In the genomic region with DNA sequence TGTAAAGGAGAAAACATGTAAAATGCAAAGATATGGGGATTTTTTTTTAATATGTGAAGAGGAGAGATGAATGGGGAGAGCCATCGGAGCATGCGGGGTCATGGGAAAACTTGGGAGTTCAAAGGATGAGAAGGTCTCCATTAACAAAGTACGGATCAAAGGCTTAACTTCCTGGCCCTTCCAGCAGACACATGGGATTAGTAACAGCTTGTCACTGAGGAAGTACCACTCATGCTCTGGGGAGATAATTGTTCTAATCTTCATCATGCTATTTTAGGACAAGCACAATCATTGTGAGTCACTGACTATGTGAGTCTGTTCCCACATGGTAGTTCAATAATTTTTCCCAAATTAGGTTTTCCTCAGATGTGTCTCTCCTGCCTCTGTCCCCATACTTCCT, we compare ENCODE assay signal across 21 mouse cellular contexts.
A peak's percentile ranks its signal among the peaks of the same experiment; 100 is the strongest.
DNase-seq lines count a peak whose midpoint lies in the region; TF ChIP-seq lines count a peak whose summit lies in the region.
"Had no signal": no experiment of that assay in that cellular context is flagged by ENCODE, and none has a peak within 500 bp of the region (broad histone marks: within the 10 kb centered on the region; RNA-seq: fewer than 3 reads in every experiment).

No protein-coding gene starts in this region.

- no peak overlapping the region for H3K27ac ChIP-seq in gastrocnemius, adult 2 months
- H3K27ac ChIP-seq: embryonic facial prominence, embryonic 13.5 days; forebrain, embryonic 13.5 days; heart, embryonic 10.5 days; hindbrain, embryonic 12.5 days had no signal

- TF ChIP-seq CTCF in gastrocnemius, adult 2 months (IDR thresholded peaks at IDR 0.05) = no peak

- DNase-seq in layer of hippocampus, adult 9-11 months = peak; percentile 5
- no peak for DNase-seq in layer of hippocampus, postnatal 25 days (ENCODE audit: extremely low spot score in 1 of 2, low spot score in 1 of 2)
- peak; percentile 15 for DNase-seq in retina, postnatal 1 day
- DNase-seq in retina, embryonic 14.5 days (ENCODE audit: low spot score) = no peak
- DNase-seq in lung, postnatal 10 days = peak; percentile 17
- DNase-seq in gastrocnemius, adult 2 months = no peak
- DNase-seq in gastrocnemius, postnatal 14 days = no peak
- DNase-seq: adrenal gland, adult 8-10 months; adrenal gland, postnatal 36 days; cerebellum, adult 11-12 months; cerebellum, adult 9-10 months; cerebellum, postnatal 25 days; forebrain, postnatal 0 days; gastrocnemius, postnatal 36 days; heart, adult 11 months; heart, postnatal 10 days; heart, postnatal 4 days had no signal

- intact Hi-C loops in gastrocnemius, adult 2 months (cut with DNase I) = no loop called here
- intact Hi-C loops in gastrocnemius, postnatal 14 days (cut with DNase I; ENCODE audit: low total_unique reads) = no loop called here

- no peak overlapping the region for H3K4me3 ChIP-seq in gastrocnemius, adult 2 months
- H3K4me3 ChIP-seq: embryonic facial prominence, embryonic 13.5 days; forebrain, embryonic 13.5 days; heart, embryonic 10.5 days; hindbrain, embryonic 12.5 days had no signal

Comparison
In these comparisons a context has a peak if more than half of its experiments do, and no peak if none do; other contexts are left out.
1. DNase-seq: peak in layer of hippocampus, adult 9-11 months (single experiment), retina, postnatal 1 day (single experiment) and lung, postnatal 10 days (single experiment); none in layer of hippocampus, postnatal 25 days (0 of 2), retina, embryonic 14.5 days (single experiment), gastrocnemius, adult 2 months (single experiment) and gastrocnemius, postnatal 14 days (single experiment).